Mouse (Mus musculus) T-cell, adult 2 months (primary cell): ENCODE measurements at regions not wholly inside any gene's neighbourhood (a gene's known extent, or its start where the extent isn't known, plus 50 kb on each side); places are given as distances from the start of the nearest gene placed in this dataset.

Experiments
- DNase-seq: peaks from one replicate; pipeline ENCODE4 v3.0.0; 2022; ENCODE audit warnings: low spot score

GRCm38 (mm10) chr13:44506975-44507374, 222.3 kb upstream of the Jarid2 start:
- DNase-seq, result peak; percentile 57

DNA sequence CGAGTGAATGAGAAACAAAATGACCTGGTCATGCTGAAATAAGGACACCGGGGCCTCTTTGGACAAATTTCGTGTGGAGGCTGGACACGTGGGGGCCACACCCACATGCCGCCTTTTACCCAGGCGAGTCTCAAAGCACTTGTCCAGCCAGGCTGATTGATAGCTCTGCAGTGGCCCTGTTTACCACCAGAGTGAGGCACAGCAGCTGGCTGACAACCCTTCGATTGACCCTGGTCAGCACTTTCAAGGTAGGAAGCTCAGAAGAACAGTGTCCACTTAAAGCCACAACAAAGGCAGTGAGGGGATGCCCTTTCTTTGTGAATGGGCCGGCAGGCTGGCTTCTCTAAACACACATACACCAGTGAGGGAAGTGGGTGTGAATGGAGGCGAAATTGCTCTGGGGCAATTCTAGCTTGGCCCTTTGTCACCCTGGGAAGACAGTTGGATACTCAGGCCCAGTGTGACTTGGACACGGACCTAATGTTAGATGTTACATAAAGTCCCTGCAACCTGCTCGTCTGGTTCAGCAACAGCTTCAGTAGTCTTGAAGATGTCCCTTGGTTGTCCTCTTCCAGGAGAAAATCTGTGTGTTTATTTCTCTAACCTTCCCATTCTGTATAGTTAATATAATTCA, 219.6 kb upstream of the Jarid2 start:
- no peak for DNase-seq

- no peak for DNase-seq
These were observed 215.6 kb upstream of the Jarid2 start for GRCm38 (mm10) chr13:44513378-44514285.

- no peak for DNase-seq
These were observed 214.6 kb upstream of the Jarid2 start for GRCm38 (mm10) chr13:44514636-44515158.

- DNase-seq, result no peak
These were observed 212.4 kb upstream of the Jarid2 start for GRCm38 (mm10) chr13:44516863-44517262.

- DNase-seq, result no peak
These were observed 212.0 kb upstream of the Jarid2 start for GRCm38 (mm10) chr13:44517312-44517711.

- no peak for DNase-seq
These were observed 211.1 kb upstream of the Jarid2 start for GRCm38 (mm10) chr13:44518215-44518614.

- DNase-seq, result no peak
These were observed 205.8 kb upstream of the Jarid2 start for GRCm38 (mm10) chr13:44523516-44523915.

DNA sequence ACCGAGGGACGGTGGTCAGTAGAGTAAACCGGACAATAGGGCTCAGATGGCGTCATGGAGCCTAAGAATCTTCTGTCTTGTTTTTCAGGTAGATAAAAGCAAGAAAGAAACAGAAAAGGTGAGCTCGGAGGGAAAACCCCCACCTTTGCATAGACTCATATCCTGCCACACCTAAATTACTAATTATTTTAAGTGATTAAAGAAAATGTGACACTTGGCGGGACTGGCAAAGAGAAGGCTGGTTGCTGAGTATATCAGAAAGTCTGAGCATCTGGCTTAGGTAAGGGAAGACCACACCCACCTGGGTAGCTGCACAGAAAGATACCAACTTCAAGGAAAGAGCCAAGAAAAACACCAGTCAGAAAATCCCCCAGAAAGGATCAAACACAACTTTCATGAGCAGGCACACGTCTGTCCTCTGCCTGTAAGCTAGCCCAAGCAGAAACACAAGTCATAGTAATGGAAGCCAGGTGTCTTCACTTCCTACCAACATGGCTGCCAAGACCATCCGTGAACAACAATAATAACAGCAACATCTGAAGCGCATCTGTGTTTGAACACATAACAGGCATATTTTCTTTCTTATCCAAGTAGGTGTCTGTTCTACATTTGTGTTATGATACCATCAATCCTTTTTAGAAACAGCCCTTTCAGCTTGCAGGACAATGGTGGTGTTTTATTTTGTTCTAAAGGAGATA, 198.3 kb upstream of the Jarid2 start:
- no peak for DNase-seq

- no peak for DNase-seq
These were observed 196.6 kb upstream of the Jarid2 start for GRCm38 (mm10) chr13:44532631-44533180.

DNA sequence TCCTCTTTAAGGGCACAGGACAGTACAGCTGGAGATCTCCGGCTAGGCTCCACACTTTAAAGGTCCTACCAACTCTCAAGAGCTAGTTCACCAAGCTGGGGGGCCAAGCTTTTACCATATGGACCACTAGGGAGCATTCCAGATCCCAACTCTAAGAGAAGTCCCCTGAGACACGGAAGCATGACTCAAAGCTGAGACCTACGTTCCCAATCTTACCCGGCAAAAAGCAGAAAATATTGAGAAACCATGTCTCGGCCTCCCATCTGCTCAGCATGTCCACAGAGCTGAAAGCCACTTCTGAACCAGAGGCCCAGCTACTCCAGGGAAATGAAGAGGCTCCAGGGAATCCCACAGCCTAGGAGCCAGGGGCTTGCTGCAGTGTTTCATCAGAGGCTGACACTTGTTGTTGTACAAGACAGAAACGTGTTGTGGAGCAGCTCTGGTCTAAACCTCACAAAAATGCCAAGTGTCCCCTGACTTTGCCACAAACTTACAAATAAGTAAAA, 194.6 kb upstream of the Jarid2 start:
- no peak for DNase-seq

GRCm38 (mm10) chr13:44535441-44535840, 193.8 kb upstream of the Jarid2 start:
- DNase-seq, result peak; percentile 66

- DNase-seq, result no peak
These were observed 191.0 kb upstream of the Jarid2 start for GRCm38 (mm10) chr13:44538238-44538637.

GRCm38 (mm10) chr13:44540401-44540800, 188.9 kb upstream of the Jarid2 start:
- no peak for DNase-seq

DNA sequence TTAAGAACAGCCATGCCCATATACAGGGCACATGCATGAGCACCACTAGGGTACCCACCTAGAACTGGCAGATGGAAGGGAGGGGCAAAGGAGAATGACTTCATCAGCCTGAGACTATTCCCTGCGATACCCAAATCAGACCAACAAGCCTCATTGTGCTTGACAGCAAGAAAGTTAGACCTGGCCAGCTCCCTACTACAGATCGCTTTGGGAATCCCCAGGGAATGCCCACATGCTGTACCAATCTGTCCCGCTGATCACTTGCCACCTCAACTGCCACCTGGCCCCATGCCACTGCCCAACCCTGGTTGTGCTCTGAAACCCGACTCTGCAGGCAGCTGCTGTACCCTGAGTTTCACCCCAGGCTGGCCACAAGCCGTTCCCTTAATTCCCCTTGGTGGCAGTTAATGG, 188.0 kb upstream of the Jarid2 start:
- DNase-seq, result no peak

GRCm38 (mm10) chr13:44544786-44545185, 184.5 kb upstream of the Jarid2 start:
- no peak for DNase-seq

DNA sequence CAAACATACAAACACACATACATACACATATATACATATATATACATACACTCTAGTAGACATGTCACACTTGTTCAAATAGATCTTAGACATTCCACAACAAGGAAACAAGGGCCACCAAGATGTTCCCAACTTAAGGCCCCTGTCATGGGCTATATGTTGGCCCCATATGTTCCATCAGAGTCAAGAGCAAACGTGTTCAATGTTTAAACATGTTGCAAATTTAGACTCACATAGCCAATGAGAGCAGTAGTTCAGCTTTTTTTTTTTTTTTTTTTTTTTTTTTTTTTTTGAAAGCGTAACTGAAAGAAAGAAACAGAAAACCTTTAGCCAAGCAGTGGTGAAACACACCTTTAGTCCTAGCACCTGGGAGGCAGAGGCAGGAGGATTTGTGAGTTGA, 183.0 kb upstream of the Jarid2 start:
- DNase-seq, result no peak

- DNase-seq, result no peak
These were observed 180.4 kb upstream of the Jarid2 start for GRCm38 (mm10) chr13:44548880-44549279.

GRCm38 (mm10) chr13:44553363-44553762, 175.9 kb upstream of the Jarid2 start:
- no peak for DNase-seq

DNA sequence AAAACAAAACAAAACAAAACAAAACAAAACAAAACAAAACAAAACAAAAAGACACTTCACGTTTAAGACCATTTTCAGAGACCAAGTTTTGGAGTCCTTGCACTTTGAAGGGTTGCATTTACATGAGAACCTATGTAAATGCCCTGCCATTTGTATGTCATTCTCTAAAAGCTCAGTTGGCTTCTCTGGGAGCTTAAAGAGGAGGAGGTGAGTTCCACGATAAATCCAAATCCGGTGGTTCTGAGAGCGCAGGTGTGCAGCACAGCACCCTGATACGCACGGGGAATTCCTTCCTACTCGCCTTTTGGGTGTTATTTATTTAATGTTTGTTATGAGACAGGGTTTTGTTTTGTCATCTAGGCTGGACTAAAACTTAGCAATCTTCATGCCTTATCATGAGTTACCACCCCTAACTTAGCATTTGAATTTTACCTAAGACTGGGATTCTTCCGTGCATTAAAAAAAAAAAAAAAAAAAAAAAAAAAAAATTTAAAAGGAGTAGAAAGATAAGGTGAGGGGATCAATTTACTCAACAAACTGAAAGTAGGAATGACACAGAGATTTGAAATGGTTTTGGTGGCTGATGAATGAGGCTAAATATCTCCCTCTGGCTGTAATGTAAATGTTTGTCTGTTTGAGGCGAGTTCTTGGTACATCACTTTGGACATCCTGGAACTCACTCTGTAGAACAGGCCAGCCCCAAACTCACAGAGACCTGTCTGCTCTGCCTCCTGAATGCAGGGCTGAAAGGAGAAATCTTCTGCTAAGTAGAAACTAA, 174.4 kb upstream of the Jarid2 start:
- DNase-seq, result no peak

GRCm38 (mm10) chr13:44555979-44556378, 173.3 kb upstream of the Jarid2 start:
- no peak for DNase-seq
